In genomic region chr4:140592990-140593770, GRCm38 (mm10) we compare ENCODE assay signal across 11 mouse cellular contexts.
A peak's percentile ranks its signal among the peaks of the same experiment; 100 is the strongest.
DNase-seq lines count a peak whose midpoint lies in the region; ATAC-seq lines count a peak whose summit lies in the region.
"Had no signal": no experiment of that assay in that cellular context is flagged by ENCODE, and none has a peak within 500 bp of the region (broad histone marks: within the 10 kb centered on the region; RNA-seq: fewer than 3 reads in every experiment).

No protein-coding gene starts in this region.

- H3K27ac ChIP-seq in kidney, embryonic 14.5 days (ENCODE audit: low read depth, low read length), result peak overlapping the region; percentile 73
- H3K27ac ChIP-seq in neural tube, embryonic 11.5 days (ENCODE audit: low read depth, low read length), result peak overlapping the region; percentile 46
- no peak overlapping the region for H3K27ac ChIP-seq in hindbrain, embryonic 16.5 days (ENCODE audit: low read depth, low read length)
- no peak overlapping the region for H3K27ac ChIP-seq in stomach, embryonic 15.5 days
- H3K27ac ChIP-seq: layer of hippocampus, adult 2 months; limb, embryonic 13.5 days had no signal

- 19% methylated on average over 16 of the region's 16 CpGs for WGBS in kidney, embryonic 14.5 days
- WGBS in neural tube, embryonic 11.5 days, result 28% methylated on average over 16 of the region's 16 CpGs
- 55% methylated on average over 15 of the region's 16 CpGs for WGBS in hindbrain, embryonic 16.5 days
- 62% methylated on average over 16 of the region's 16 CpGs for WGBS in stomach, embryonic 15.5 days

- no peaks in the 10 kb centered on the region for H3K27me3 ChIP-seq in kidney, embryonic 14.5 days (ENCODE audit: control insufficient read depth, insufficient read depth, low read length)
- H3K27me3 ChIP-seq in neural tube, embryonic 11.5 days (ENCODE audit: control insufficient read depth, insufficient read depth, low read length), result no peaks in the 10 kb centered on the region
- H3K27me3 ChIP-seq in hindbrain, embryonic 16.5 days (replicated peaks; ENCODE audit: control insufficient read depth, insufficient read depth, low read length), result no peaks in the 10 kb centered on the region
- no peaks in the 10 kb centered on the region for H3K27me3 ChIP-seq in stomach, embryonic 15.5 days (replicated peaks)
- H3K27me3 ChIP-seq: limb, embryonic 13.5 days had no signal

- peaks cover 8% of the 10 kb centered on the region; the same call in 1 of the 2 replicates for H3K4me1 ChIP-seq in kidney, embryonic 14.5 days (ENCODE audit: control insufficient read depth, insufficient read depth, low read length)
- peaks cover 16% of the 10 kb centered on the region for H3K4me1 ChIP-seq in neural tube, embryonic 11.5 days (ENCODE audit: control insufficient read depth, insufficient read depth, low read length)
- peaks cover 6% of the 10 kb centered on the region; the same call in 1 of the 2 replicates for H3K4me1 ChIP-seq in hindbrain, embryonic 16.5 days (ENCODE audit: control insufficient read depth, insufficient read depth, low read depth, low read length)
- no peaks in the 10 kb centered on the region for H3K4me1 ChIP-seq in stomach, embryonic 15.5 days
- H3K4me1 ChIP-seq: limb, embryonic 13.5 days had no signal

- ATAC-seq in kidney, embryonic 14.5 days (ENCODE audit: low FRiP score, low TSS enrichment), result peak; percentile 83
- peak; percentile 25; the same call in 1 of the 2 replicates for ATAC-seq in neural tube, embryonic 11.5 days (ENCODE audit: insufficient read depth, low FRiP score, low TSS enrichment)
- peak; percentile 46 for ATAC-seq in hindbrain, embryonic 16.5 days
- 0 out of 2 replicates have a peak, but pooled peaks have one; percentile 29 for ATAC-seq in stomach, embryonic 15.5 days (ENCODE audit: insufficient read depth, low FRiP score, low read depth)
- ATAC-seq: CD4-positive, CD25-positive, alpha-beta regulatory T cell, adult 4 months had no signal

- peaks cover 17% of the 10 kb centered on the region; the same call in 1 of the 2 replicates for H3K36me3 ChIP-seq in kidney, embryonic 14.5 days (ENCODE audit: control insufficient read depth, insufficient read depth, low read length)
- peaks cover 4% of the 10 kb centered on the region for H3K36me3 ChIP-seq in neural tube, embryonic 11.5 days (ENCODE audit: control insufficient read depth, insufficient read depth, low read length)
- H3K36me3 ChIP-seq in hindbrain, embryonic 16.5 days (ENCODE audit: control insufficient read depth, insufficient read depth, low read length), result peaks cover 8% of the 10 kb centered on the region; the same call in 1 of the 2 replicates
- H3K36me3 ChIP-seq in stomach, embryonic 15.5 days, result peaks cover 12% of the 10 kb centered on the region; the same call in 1 of the 2 replicates

- no peak for DNase-seq in kidney, postnatal 14 days
- DNase-seq in neural tube, embryonic 11.5 days (ENCODE audit: low spot score), result no peak
- DNase-seq in neural tube, embryonic 10.5 days (ENCODE audit: extremely low spot score, low spot score), result no peak
- DNase-seq in ovary, postnatal 10 days (ENCODE audit: low spot score), result no peak
- DNase-seq: lung, postnatal 36 days had no signal

- H3K4me2 ChIP-seq in kidney, embryonic 14.5 days (replicated peaks; ENCODE audit: low read depth, low read length), result no peak overlapping the region
- no peak overlapping the region for H3K4me2 ChIP-seq in neural tube, embryonic 11.5 days (ENCODE audit: low read depth)
- no peak overlapping the region for H3K4me2 ChIP-seq in hindbrain, embryonic 16.5 days (ENCODE audit: low read length)
- no peak overlapping the region for H3K4me2 ChIP-seq in stomach, embryonic 15.5 days
- H3K4me2 ChIP-seq: limb, embryonic 13.5 days had no signal

- peak overlapping the region; percentile 25; the same call in 1 of the 2 replicates for H3K9ac ChIP-seq in kidney, embryonic 14.5 days (ENCODE audit: low read depth, low read length)
- peak overlapping the region; percentile 14; the same call in 1 of the 2 replicates for H3K9ac ChIP-seq in neural tube, embryonic 11.5 days (ENCODE audit: low read length)
- no peak overlapping the region for H3K9ac ChIP-seq in hindbrain, embryonic 16.5 days (ENCODE audit: low read depth, low read length)
- H3K9ac ChIP-seq in stomach, embryonic 15.5 days, result no peak overlapping the region
- H3K9ac ChIP-seq: limb, embryonic 13.5 days had no signal

- H3K9me3 ChIP-seq in kidney, embryonic 14.5 days (ENCODE audit: control insufficient read depth, low read length), result peaks cover 6% of the 10 kb centered on the region; the same call in 1 of the 2 replicates
- H3K9me3 ChIP-seq in neural tube, embryonic 11.5 days (ENCODE audit: control insufficient read depth, low read length), result no peaks in the 10 kb centered on the region
- H3K9me3 ChIP-seq in hindbrain, embryonic 16.5 days (ENCODE audit: control insufficient read depth, low read length), result no peaks in the 10 kb centered on the region; the same call in 1 of the 2 replicates
- no peaks in the 10 kb centered on the region for H3K9me3 ChIP-seq in stomach, embryonic 15.5 days

- no peak overlapping the region for H3K4me3 ChIP-seq in kidney, embryonic 14.5 days (ENCODE audit: low read length)
- H3K4me3 ChIP-seq in neural tube, embryonic 11.5 days (ENCODE audit: low read depth, low read length), result no peak overlapping the region
- H3K4me3 ChIP-seq in hindbrain, embryonic 16.5 days (ENCODE audit: low read length), result no peak overlapping the region
- H3K4me3 ChIP-seq in stomach, embryonic 15.5 days (replicated peaks), result no peak overlapping the region
- H3K4me3 ChIP-seq: layer of hippocampus, adult 2 months; limb, embryonic 13.5 days had no signal

Comparison
In these comparisons a context has a peak if more than half of its experiments do, and no peak if none do; other contexts are left out.
1. ATAC-seq: peak in every context shown above with its lines; median percentile 83 in kidney, embryonic 14.5 days; 46 in hindbrain, embryonic 16.5 days; 29 in stomach, embryonic 15.5 days; 25 in neural tube, embryonic 11.5 days.
2. H3K27ac ChIP-seq: peak in kidney, embryonic 14.5 days (single experiment) and neural tube, embryonic 11.5 days (single experiment); none in hindbrain, embryonic 16.5 days (single experiment) and stomach, embryonic 15.5 days (single experiment).
3. H3K9ac ChIP-seq: peak in kidney, embryonic 14.5 days (single experiment) and neural tube, embryonic 11.5 days (single experiment); none in hindbrain, embryonic 16.5 days (single experiment) and stomach, embryonic 15.5 days (single experiment).